Mouse (Mus musculus): ENCODE results near the gene Rarg. TPM values are rescaled to one million over a fixed set of nuclear protein-coding genes. Genes with fewer than 3 reads are reported as not detected.
"Not testable (repeated sequence)": the region's sequence is repeated elsewhere in the genome, so short reads cannot be mapped to it uniquely, and the experiment has no call there.

The Rarg gene
- polyA plus RNA-seq, 1 experiment from 2014 or later, result 7.5 TPM

DNA sequence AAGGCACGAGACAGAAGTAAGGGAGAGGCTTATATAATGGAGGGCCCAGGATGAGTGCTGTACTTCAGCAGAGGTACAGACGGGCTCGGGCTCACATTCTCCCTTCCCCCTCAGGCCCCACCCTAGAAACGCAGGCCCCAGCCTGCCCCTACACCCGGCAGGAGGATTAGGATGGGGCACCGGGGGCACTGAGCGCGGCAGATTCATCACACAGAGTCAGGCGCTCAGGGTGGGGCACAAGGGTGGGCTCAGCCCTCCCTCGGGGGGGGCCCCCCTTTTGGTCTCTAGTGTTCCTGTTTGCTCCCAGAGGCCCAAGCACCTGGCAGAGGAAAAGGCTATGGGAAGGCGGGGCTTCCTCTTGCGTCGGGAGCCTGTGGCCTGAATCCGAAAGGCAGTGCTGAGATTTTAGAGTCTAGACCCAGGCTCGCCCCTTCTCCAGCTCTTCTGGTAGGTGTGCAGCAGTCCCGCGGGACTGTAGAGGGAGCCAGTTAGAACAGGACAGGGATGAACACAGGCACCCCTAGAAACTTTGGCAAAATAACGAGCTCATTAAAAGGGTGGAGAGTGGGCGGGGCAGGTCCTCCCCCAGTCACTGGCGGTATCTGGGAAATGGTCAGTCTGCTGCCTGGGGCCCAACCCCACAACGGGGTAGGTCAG is 21.8 kb downstream of the Rarg start:
- 39% methylated on average over 21 of the region's 21 CpGs for WGBS (ENCODE audit: missing documents)
- peaks cover 2% of the 10 kb centered on the region; the same call in 1 of the 2 replicates for H3K79me2 ChIP-seq (ENCODE audit: inconsistent target)
- H3K27ac ChIP-seq, result no peak overlapping the region
- H3K4me3 ChIP-seq (ENCODE audit: inconsistent target), result no peak overlapping the region
- peaks cover 14% of the 10 kb centered on the region; the same call in 1 of the 2 replicates for H3K36me3 ChIP-seq (ENCODE audit: inconsistent target)

GRCm38 (mm10) chr15:102233896-102234295 is 23.4 kb downstream of the Rarg start:
- H3K4me3 ChIP-seq (ENCODE audit: inconsistent target), result no peak overlapping the region
- H3K36me3 ChIP-seq (ENCODE audit: inconsistent target), result 0 out of 2 replicates have a peak, but pooled peaks cover 6% of the 10 kb centered on the region
- WGBS (ENCODE audit: missing documents), result 8% methylated on average over 2 of the region's 2 CpGs
- H3K79me2 ChIP-seq (ENCODE audit: inconsistent target), result peaks cover 18% of the 10 kb centered on the region
- 0 out of 2 replicates have a peak overlapping the region, but pooled peaks have one; percentile 22 for H3K27ac ChIP-seq

DNA sequence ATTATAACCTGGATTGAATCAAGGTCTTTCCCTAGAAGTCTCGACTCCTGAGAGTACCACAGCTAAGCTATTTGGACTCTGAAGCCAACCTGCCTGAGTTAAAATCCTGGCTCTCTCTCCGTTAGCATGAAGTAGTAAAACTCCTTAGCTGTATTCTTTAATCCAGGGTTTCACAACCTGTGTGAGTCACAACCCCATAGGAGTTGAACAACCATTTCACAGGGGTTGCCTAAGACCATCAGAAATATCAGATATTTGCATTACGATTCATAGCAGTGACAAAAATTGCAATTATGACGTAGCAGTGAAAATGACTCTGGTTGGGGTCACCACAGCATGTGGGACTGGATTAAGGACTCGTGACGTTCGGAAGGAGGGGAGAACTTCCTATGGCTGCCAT is 24.6 kb downstream of the Rarg start:
- no peak overlapping the region for H3K4me3 ChIP-seq (ENCODE audit: inconsistent target)
- peaks cover 27% of the 10 kb centered on the region for H3K79me2 ChIP-seq (ENCODE audit: inconsistent target)
- no peak overlapping the region for H3K27ac ChIP-seq
- H3K36me3 ChIP-seq (ENCODE audit: inconsistent target), result no peaks in the 10 kb centered on the region
- 75% methylated on average over 7 of the region's 7 CpGs for WGBS (ENCODE audit: missing documents)

DNA sequence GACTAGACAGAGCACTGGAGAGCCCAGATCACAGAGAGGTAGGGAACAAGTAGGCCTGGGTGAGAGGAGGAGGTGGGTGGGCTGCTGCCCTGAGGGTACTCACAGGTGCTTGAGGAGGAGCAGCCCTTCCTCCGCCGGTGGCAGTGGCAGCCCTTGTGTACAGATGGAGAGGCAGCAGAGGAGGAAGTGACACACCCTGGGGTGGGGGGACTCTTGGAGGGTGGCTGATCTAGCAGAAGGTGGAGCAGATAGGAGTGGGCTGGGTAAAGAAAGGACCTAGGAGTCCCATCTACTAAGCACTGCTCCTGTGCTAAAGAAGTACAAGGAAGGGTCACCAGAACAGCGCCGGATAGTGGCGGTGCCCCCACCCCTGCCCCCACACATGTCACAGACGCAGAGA is 25.6 kb downstream of the Rarg start, which contains the start of gene Itgb7:
Gene Itgb7, minus strand, starts transcription at position 197 of the 400 bp plus-strand sequence.
- no peaks in the 10 kb centered on the region for H3K36me3 ChIP-seq (ENCODE audit: inconsistent target)
- WGBS (ENCODE audit: missing documents), result 10% methylated on average over 6 of the region's 6 CpGs
- peak within 1 kb of the TSS; percentile 28; the same call in 1 of the 2 replicates for H3K27ac ChIP-seq
- peaks cover 29% of the 10 kb centered on the region for H3K79me2 ChIP-seq (ENCODE audit: inconsistent target)
- H3K4me3 ChIP-seq (ENCODE audit: inconsistent target), result peak within 1 kb of the TSS; percentile 6; the same call in 1 of the 2 replicates

DNA sequence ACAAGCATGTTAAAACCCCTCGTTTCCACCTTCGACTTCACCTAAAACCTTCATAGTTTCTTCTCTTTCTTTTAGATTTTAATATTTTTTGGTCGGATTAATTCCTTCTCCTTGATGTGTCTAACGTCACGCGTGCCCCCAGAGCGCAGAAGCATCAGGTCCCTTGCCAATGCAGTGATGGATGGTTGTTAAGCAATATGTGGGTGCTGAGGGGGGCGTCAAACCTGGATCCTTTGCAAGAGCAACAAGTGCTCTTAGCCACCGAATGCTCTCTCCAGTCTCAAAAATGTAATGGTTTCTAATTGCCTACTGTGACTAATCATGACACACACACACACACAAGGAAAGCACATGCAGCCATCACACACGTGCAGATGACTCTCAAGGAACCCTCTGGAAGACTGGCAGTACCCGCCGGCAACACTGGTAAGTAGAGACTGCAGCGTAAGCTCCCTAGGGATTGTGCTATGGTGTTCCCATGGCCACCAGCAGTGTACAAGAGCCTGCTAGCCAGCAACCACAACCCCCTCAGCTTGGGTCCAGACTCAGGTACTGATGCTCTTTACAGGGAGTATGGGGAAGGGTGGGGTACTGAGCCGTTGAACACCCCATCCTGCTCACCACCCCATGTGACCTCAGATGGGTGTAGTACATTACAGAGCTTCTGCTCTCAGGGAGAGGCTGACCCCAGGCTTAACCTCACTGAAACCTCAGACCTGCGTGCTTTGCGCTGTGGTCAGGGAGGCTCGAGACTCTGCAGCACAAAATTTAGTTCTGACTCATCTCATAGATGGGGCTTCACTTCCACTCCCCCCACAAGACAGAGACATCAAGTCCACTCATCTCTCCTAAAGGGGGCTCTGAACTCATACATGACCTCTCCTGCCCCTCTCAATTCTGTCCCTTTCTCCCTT is 26.7 kb downstream of the Rarg start:
- peak overlapping the region; percentile 28; the same call in 1 of the 2 replicates for H3K27ac ChIP-seq
- H3K36me3 ChIP-seq (ENCODE audit: inconsistent target), result no peaks in the 10 kb centered on the region
- H3K79me2 ChIP-seq (ENCODE audit: inconsistent target), result peaks cover 29% of the 10 kb centered on the region
- WGBS (ENCODE audit: missing documents), result 68% methylated on average over 17 of the region's 17 CpGs
- peak overlapping the region; percentile 6; the same call in 1 of the 2 replicates for H3K4me3 ChIP-seq (ENCODE audit: inconsistent target)

DNA sequence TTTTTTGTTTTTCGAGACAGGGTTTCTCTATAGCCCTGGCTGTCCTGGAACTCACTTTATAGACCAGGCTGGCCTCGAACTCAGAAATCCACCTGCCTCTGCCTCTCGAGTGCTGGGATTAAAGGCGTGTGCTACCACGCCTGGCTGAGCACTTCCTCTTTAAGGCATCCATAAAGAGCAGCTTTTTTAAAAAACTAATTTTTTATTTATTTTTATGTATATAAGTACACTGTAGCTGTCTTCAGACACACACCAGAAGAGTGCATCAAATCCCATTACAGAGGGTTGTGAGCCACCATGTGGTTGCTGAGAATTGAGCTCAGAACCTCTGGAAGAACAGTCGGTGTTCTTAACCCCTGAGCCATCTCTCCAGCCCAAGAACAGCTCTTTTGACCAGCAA is 31.7 kb downstream of the Rarg start:
- not testable (repeated sequence) for H3K27ac ChIP-seq; H3K4me3 ChIP-seq (ENCODE audit: inconsistent target); H3K36me3 ChIP-seq (ENCODE audit: inconsistent target)
- H3K79me2 ChIP-seq (ENCODE audit: inconsistent target), result peaks cover 28% of the 10 kb centered on the region
- WGBS (ENCODE audit: missing documents), result 14% methylated on average over 3 of the region's 6 CpGs

- Histone ChIP-seq H3K79me2 (ENCODE audit: inconsistent target) (peaks cover 23% of the 10 kb centered on the region), H3K36me3 (ENCODE audit: inconsistent target) (no peaks in the 10 kb centered on the region), H3K4me3 (ENCODE audit: inconsistent target) (peak overlapping the region; percentile 6; the same call in 1 of the 2 replicates), H3K27ac (no peak overlapping the region)
- WGBS (ENCODE audit: missing documents), result 5% methylated on average over 20 of the region's 21 CpGs
Observed at GRCm38 (mm10) chr15:102224992-102225617, 32.2 kb downstream of the Rarg start.

DNA sequence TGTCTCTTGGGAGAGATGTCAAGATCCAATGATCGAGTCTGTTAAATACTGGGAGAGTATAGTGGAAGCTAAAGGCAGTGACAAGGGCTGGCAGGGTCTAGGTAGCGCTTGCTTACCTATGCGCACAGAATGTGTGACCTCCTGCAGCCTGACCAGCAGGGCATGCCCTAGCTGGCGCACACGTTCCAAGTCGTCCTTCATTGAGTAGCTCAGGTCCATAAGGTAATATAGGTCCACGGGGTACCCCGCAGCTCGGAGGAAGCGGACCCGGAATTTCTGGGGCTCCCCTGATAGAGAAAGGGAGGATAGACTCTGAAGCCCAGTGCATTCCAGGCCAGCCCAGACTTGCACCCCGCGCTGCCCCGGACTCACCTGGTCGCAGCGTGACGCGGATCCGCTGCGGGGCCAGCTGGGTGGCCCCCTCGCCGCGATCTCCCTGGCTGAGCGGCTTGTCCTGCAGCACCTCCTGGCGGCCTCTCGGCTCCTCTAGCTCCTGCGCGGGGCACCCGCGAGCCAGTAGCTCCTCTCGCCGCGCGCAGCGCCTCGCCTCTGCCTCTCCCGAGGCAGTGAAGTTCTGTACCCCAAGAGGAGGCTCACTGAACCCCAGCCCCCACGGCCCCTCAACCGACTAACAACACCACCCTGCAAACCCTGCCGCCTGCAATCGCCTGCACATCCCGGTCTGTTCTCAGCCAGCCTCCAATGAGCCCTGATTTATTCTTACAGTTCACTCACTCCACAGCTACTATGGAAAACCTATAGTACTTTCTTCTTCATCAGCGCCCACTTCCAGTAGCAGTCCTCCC is 32.9 kb downstream of the Rarg start:
- Histone ChIP-seq H3K4me3 (ENCODE audit: inconsistent target) (peak overlapping the region; percentile 6; the same call in 1 of the 2 replicates), H3K79me2 (ENCODE audit: inconsistent target) (peaks cover 16% of the 10 kb centered on the region), H3K36me3 (ENCODE audit: inconsistent target) (no peaks in the 10 kb centered on the region), H3K27ac (no peak overlapping the region)
- 14% methylated on average over 43 of the region's 43 CpGs for WGBS (ENCODE audit: missing documents)

- no peak overlapping the region for H3K27ac ChIP-seq
- no peaks in the 10 kb centered on the region for H3K36me3 ChIP-seq (ENCODE audit: inconsistent target)
- 89% methylated on average over 9 of the region's 10 CpGs for WGBS (ENCODE audit: missing documents)
- H3K79me2 ChIP-seq (ENCODE audit: inconsistent target), result no peaks in the 10 kb centered on the region
- H3K4me3 ChIP-seq (ENCODE audit: inconsistent target), result no peak overlapping the region
Observed at GRCm38 (mm10) chr15:102222386-102222785, 34.9 kb downstream of the Rarg start.

DNA sequence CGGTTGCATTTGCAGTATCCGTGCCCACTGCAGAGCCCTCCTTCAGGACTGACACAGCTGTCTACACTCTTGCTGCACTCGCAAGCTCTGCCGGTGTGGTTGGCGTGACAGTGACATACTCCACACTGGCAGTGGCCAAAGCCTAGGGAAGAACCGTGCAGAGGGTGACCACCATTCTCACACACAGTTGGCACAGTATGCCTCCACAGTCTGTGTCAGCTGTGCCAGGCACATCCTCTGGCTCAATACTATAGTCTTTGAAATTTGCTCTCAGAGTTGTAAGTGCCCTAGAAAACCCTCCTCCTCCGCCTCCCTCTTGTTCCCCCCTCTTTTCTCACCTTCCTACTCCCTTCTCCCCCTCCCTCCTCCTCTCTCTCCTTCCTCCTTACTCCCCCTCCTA is 40.0 kb downstream of the Rarg start:
- H3K27ac ChIP-seq, result no peak overlapping the region
- 89% methylated on average over 7 of the region's 7 CpGs for WGBS (ENCODE audit: missing documents)
- H3K79me2 ChIP-seq (ENCODE audit: inconsistent target), result no peaks in the 10 kb centered on the region
- H3K36me3 ChIP-seq (ENCODE audit: inconsistent target), result peaks cover 42% of the 10 kb centered on the region
- H3K4me3 ChIP-seq (ENCODE audit: inconsistent target), result no peak overlapping the region

DNA sequence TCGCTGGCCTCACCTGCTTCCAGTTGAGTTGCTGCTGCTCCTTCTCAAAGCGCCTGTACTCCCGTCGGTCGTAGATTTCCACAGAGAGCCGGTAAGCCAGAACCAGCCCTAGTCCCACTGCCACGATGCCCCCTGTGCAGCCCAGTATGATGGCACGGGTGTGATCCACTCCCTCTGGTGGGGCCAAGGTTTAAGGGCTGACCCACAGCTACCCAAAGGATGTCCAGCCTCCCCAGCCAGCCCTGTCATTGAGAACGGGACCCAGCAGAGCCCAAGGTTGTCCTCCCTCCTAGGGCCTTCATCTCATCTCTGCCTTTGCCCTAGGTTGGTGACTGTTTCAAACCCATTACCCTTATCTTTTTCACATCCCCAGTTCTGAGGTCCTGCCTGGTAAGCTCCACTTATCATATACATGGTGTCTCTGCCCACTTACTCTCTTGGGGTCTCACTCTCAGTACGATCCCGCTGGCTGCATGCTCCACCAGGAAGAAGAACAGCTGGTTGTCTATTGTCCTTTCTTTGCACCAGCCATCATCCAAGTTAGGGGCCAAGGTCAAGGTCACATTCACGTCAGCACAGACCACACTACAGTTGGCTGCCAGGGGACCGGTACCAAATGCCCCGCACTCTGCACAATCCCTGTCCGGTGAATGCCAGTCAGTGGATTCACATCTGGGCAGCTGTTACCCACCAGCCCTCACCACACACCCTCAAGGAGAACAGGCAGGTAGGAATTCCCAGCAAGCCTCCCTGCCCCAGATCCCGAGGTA is 40.7 kb downstream of the Rarg start:
- no peak overlapping the region for H3K27ac ChIP-seq
- 95% methylated on average over 16 of the region's 16 CpGs for WGBS (ENCODE audit: missing documents)
- no peak overlapping the region for H3K4me3 ChIP-seq (ENCODE audit: inconsistent target)
- H3K79me2 ChIP-seq (ENCODE audit: inconsistent target), result no peaks in the 10 kb centered on the region
- H3K36me3 ChIP-seq (ENCODE audit: inconsistent target), result peaks cover 48% of the 10 kb centered on the region

- 92% methylated on average over 2 of the region's 6 CpGs for WGBS (ENCODE audit: missing documents)
- Histone ChIP-seq H3K79me2 (ENCODE audit: inconsistent target) (no peaks in the 10 kb centered on the region; the same call in 1 of the 2 replicates), H3K27ac (no peak overlapping the region), H3K36me3 (ENCODE audit: inconsistent target) (peaks cover 56% of the 10 kb centered on the region), H3K4me3 (ENCODE audit: inconsistent target) (no peak overlapping the region)
Observed at GRCm38 (mm10) chr15:102215624-102216023, 41.7 kb downstream of the Rarg start.

- H3K36me3 ChIP-seq (ENCODE audit: inconsistent target), result peaks cover 71% of the 10 kb centered on the region
Observed at GRCm38 (mm10) chr15:102214132-102214531, 43.2 kb downstream of the Rarg start.

More at GRCm38 (mm10) chr15:102214132-102214531, 43.2 kb downstream of the Rarg start:
- WGBS (ENCODE audit: missing documents), result 100% methylated on average over 1 of the region's 2 CpGs
- Histone ChIP-seq H3K4me3 (ENCODE audit: inconsistent target) (no peak overlapping the region), H3K79me2 (ENCODE audit: inconsistent target) (no peaks in the 10 kb centered on the region; the same call in 1 of the 2 replicates), H3K27ac (no peak overlapping the region)
